Mouse (Mus musculus) heart, postnatal 36 days (tissue): ENCODE data around the gene Micu2. TPM values are rescaled to one million over a fixed set of nuclear protein-coding genes. Genes with fewer than 3 reads are reported as not detected.

Experiments
- DNase-seq, 2 experiments: peaks; one replicate each; pipeline ENCODE4 v3.0.0; 2021 to 2022
- intact Hi-C: fragments of 180-260 bp; cut with DNase I; formaldehyde crosslinking; loops from one replicate; pipeline ENCODE4 v1.15.1; 2025
- total RNA-seq, 2 experiments: library from RNA; stranded (reverse); gene quantifications; 2 replicates each; pipeline ENCODE4 v1.2.3; 2021

The Micu2 gene
- 10 to 100 TPM; 74.9 to 81.6 TPM for total RNA-seq

DNA sequence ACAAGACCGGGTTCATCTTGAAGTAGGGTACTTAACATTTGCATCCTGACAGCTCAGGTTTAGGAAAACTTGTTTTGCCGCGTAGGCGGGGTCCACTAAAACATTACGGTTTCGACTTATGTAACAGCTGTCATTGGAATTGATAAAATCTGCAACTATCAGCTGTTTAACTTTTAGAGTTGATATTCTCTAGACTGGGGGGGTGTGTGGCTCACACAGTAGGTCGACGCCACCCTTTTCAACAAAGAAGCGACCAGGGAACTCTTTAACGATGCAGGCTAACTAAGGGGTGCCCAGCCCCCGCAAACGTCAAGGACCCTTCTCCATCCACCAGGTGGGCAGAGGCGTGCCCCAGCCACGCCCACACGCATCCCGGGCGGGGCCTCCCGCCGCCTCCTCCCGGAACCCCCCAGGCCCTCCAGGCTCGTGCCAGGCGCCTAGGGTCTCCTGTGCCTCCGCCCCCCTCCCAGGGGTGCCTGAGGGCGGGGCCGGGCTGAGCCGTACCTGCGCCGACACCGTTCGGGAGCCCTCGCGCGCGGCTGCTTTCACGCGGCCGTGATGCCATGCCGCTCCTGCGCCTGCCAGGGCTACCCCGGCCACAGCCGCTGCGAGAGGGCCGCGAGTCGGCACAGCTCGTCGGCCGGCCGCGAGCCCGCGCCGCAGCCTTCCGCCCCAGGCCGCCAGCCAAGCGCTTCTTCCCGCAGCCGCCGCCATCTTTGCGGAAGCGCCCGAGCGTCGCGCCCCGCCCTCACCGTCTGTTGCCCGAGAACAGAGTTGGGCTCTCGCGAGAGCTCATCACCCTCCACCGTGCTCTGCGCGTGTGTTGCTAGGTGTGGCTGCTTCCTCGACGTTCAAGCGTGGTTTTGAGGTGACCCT is at the start of gene Micu2:
Gene Micu2 (minus strand): TSS at position 737 of the 876 bp plus-strand sequence.
- intact Hi-C loops: loop anchor here (10.0 kb wide), 1 partner anchor 174 kb away; the partner anchor contains the start of genes Mrpl57 and Ska3
- peak; percentile 81 for DNase-seq

DNA sequence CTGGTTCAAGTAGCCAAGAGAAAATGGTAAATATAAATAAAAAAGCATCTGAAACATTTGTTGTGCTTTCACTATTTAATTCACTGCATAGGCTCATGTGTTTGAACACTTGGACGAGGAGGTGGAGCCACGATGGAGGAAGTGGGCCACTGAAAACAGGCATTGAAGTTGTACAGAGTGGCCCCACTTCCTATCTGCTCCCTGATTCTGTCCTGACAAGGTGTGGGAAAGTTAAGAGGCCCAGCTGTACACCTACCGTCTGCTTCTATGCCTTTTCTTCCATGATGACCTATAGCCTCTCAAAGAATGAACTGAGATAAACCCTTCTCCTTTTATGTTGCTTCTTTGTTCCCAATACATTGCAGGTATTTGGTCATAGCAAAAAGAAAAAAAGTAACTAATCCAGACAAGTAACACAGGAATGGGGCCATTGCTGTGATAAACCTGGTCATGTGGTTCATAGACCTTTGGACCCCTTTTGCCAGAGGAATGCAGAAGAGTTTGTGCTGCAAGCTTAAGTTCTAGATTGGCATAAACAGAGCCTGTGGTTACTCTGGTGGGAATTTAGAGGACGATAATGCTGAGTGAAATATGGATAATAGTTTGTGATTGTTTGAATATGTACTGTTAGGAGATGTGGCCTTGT is 47.7 kb upstream of the Micu2 start:
- no peak for DNase-seq

DNA sequence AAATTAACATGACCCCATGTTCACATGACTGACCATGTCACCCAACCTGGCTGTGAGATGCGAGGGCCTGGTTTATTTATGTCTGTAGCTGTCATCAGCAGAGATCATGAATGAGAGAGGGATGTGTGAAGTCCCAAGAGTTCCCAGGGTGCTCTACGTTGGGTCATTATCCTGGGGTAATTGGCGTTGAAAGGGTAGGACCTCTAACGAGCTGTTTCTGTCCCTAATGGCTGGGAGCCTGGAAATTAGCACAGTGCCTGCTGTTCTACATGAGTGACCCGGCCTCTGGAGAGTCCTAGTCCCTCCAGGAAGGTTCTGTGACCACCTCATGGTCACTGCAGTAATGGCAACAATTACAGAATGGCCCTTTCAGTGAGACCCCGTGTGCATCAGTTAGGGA is 37.1 kb upstream of the Micu2 start:
- no peak for DNase-seq
- intact Hi-C loops: loop anchor here (10.0 kb wide), 2 partner anchors 569 to 759 kb away; no protein-coding TSS in a partner anchor

More for the DNA sequence above, 47.7 kb upstream of the Micu2 start:
- intact Hi-C loops: no loop called here

DNA sequence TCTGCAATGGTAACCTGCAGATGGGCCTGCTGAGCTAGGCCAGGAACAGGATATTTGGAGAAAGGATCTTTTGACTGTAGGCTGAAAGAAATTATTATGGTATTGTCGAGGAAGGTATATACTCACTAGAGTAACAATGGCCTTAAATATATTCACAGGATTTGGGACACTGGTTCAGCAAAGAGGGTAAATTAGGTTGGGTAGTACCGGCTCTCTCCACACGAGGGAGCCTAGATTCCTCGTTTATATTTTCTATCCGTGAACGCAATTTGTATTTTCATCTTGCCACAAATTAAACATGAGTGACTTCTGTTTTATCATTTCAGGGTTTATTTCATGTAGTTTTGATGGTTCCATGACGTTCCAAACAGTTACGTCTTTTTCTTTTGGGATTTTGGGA is 35.5 kb upstream of the Micu2 start:
- peak; percentile 48 to 65 for DNase-seq
- intact Hi-C loops: loop anchor here (1.0 to 10.0 kb wide), 6 partner anchors 343 to 1080 kb away; no protein-coding TSS in a partner anchor

DNA sequence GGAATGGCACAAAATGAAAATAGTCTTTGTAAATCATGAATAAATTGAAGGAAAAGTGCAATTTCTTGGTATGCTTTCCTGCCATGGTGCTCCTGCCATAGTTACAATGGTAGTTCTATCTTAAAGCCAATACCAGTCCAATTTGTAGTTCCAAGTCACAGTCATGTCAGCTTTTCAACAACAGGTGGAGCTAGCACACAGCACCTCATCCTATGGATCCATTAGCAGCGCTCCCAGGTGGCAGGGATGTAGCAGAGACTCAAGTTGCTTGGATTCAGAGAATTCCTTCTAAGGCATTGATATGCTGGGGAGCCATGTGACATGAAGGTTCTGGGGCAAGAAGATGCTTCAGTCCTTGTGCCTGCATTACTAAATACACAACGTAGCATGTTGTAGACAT is 19.8 kb upstream of the Micu2 start:
- no peak for DNase-seq
- intact Hi-C loops: no loop called here

DNA sequence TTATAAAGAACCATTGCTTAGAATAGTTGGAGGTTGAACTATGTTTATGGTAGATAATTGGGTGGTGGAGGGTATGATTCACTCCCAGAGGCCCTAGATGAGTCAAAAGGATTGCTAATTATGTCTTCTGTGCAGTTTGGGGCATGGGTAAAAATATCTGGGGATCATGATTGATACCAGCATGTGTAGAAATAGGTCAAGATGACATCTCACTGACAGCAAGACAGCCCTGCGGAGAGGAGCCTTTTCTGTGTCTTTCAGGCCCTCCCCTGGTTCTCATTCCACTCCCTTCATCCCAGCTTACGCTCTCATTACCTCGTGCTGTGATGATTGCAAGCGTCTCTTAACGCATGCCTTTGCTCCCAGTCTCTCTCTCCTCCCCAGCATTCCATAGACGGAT is 4.8 kb upstream of the Micu2 start:
- intact Hi-C loops: loop anchor here (10.0 kb wide), 1 partner anchor 319 kb away; no protein-coding TSS in a partner anchor
- DNase-seq: no peak

DNA sequence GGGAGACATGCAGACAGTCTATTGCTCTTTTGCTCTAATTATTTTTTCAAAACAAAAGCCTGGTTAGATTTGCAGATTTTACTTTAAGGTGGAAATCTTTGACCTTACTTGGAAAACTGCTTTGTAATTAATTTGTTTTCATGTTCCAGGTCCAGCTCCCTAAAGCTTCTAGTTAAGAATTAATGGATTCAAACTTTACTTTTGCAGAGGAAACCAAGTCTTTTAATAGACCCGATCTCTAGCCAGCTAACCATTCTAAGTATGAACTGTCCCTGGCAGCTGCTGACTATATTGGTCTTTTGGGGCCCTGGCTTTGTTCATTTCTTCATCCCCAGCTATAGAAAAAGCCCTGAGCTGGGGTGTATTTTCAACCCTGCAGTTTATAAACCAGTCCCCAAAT is 3.1 kb upstream of the Micu2 start:
- no peak for DNase-seq
- intact Hi-C loops: loop anchor here (10.0 kb wide), 1 partner anchor 317 kb away; no protein-coding TSS in a partner anchor

DNA sequence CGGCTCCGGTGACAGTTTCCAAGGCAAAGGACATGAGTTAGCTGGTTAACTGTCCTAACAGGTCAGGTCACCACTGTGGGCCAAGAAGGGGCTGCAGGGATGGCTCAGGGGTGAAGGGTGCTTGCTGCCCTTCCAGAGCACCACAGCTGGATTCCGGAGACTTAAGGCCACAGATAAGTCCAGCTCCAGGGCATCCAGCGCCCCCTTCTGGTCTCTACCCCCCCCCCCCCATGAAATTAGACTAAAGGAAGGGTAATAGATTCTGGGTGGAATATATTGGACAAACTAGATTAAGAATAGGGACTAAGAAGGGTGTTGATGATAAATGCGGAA is 306 bp upstream of the Micu2 start:
- no peak for DNase-seq
- intact Hi-C loops: loop anchor here (10.0 kb wide), 1 partner anchor 175 kb away; the partner anchor contains the start of genes Mrpl57 and Ska3

DNA sequence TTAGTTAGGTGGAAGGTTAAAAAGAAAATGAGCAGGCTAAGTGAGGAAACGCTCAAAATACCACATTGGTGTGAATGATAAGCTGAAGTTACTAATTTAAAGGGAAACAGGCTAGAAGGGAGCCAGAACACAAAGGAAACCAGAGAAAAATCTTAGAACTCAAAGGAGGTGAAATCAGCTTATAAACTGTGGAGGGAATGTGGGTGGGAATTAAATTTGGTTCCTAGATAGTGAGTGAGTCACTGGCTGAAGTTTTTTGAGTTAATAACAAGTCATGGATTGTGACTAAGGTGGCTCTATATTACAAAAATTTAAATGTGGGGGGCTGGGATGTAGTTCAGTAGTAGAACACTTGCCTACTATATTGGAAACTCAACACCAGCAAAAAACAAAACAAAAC is 1.6 kb downstream of the Micu2 start:
- DNase-seq: no peak
- intact Hi-C loops: loop anchor here (10.0 kb wide), 1 partner anchor 173 kb away; the partner anchor contains the start of genes Mrpl57 and Ska3

DNA sequence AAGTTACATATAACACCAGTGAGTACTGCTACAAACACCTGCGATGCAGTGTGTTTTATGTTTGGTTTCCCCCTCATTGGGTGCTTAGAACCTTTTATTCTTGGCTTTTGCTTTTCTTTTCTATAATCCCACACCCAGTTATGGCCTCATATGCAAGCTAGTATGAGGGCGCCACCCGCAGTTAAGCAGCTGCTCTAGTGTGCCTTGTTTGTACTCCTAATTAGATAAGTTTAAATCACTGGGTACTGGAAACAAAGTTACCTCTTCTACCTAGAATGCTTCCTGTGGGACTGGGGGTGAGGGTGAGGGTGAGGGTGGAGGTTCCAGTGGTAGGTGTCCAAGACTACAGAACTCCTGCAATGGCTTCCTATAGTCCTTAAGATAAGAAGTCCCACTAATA is 2.9 kb downstream of the Micu2 start:
- intact Hi-C loops: loop anchor here (10.0 kb wide), 1 partner anchor 171 kb away; the partner anchor contains the start of genes Mrpl57 and Ska3
- DNase-seq: no peak

DNA sequence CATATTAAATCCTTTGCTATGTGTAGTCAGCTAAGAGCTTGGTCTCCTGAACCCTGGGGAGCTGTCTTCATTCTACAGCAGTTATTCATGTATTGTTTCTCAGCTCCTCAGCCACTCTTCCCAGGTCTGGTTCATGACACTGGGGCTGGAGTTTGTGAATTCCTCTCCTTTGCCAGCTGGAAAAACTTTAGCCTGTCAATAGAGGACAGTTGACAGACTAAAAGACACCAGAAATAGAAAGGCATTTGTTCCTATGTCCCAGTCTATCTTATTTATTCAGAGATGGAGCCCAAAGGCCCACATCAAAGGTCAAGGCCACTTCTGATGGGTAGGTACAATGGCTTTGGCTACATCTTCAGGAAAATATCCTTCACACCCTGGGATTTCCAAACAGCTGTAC is 7.3 kb downstream of the Micu2 start:
- DNase-seq: no peak
- intact Hi-C loops: loop anchor here (10.0 kb wide), 1 partner anchor 167 kb away; the partner anchor contains the start of genes Mrpl57 and Ska3

DNA sequence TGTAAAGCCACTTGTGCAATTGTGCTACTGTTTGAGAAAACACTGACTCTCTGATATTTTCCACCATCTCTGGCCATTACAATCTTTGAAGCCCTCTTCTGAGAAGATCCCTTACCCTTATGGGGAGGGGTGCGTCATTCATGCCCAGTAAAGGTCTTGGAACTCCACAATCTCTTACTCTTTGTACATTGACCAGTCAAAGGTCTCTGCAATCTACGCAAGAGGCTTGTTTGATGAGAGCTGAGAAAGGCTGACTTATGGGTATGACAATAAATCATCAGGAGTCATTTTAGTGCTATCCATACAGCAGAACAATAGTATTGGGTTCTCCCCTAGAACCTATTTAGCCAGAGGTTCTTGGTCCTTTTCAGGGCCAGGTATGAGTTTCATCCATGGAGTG is 9.9 kb downstream of the Micu2 start:
- intact Hi-C loops: no loop called here
- no peak for DNase-seq

DNA sequence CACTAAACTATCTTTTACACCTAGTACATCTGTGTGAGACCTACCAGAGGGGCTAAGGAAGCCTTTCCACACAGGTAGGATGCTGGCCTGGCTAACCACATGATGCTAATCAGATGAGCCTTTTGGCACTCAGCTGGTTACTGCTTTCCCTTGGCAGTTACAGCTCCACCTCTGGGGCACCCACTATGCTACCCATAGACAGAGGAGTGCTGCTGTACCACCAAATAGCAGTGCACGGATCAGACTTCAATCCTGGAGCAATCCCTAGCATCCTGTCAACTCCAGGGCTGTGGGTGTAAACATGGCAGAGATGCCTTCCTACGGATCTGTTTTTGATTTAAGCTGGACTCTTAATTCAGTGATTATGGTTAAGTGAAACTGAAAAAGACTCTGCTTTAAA is 13.3 kb downstream of the Micu2 start:
- intact Hi-C loops: no loop called here

DNA sequence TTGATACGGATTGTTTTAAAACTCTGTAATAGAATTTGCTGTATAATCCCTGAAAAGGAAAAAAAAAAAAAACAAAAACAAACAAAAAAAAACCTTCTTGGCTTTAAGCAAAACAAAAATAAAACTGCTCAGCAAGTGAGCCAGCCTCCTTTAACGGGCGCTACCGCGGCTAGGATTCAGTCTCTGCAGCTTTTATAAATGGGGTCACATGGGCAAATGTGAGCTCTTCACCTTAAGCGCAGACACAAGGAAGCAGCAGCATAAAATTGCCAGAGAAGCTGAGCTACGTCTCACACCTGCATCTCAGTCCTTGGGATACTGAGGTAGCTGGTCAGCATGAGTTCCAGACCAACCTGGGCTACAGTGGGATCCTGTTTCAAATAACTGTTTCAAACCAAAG is 16.6 kb downstream of the Micu2 start:
- intact Hi-C loops: no loop called here
- no peak for DNase-seq

More for the DNA sequence above, 13.3 kb downstream of the Micu2 start:
- DNase-seq: no peak

DNA sequence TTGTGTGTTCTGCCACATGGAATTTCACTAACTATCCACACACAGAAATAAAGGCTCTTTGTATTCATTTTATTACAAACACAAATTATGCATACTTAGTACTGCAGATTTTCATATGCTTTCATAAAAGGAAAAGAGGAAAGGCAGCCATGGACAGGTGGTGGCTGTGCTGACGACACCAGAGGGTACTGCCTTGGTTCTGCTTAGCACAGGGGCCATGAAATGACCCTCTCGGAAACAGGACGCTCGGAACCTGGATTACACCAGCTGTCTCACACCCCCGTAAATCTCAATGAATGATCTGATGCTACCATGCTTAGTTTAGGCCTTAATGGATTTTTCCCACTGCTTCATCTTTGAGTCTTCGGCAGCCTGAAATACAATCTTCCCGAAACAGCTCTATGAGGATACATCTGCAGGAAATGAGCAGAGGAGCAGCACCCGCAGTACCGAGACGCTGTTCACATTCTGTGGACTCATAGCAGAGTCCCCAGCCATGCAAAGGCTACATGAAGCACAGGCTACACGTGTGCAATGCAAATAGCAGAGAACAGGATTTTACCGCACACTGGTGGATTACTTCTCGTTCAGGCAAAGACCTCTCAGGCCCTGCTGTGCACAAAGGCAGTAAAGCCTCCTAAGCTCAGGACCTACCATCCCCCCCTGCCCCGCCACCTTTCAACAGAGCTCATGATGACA is 17.2 kb downstream of the Micu2 start:
- DNase-seq: no peak

DNA sequence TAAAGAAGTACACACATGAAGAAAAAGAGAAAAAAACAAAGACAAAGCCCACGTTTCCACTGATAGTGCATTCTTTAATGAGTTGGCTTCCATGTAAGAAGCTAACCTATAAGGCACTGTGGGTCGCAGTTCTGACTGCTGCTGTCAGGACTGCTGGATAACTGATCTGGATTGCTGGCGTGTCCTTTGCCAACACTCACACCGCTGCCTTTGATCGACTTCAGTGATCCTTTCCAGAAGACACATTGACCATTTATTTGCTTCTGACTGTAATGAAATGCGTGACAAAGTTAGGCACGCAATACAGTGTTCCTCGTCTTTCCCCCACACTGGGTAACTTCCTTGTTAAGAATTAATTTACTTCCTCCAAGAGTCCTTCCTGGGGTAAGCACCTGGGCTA is 18.3 kb downstream of the Micu2 start:
- intact Hi-C loops: no loop called here
- DNase-seq: no peak

More for the DNA sequence above, 17.2 kb downstream of the Micu2 start:
- intact Hi-C loops: no loop called here

DNA sequence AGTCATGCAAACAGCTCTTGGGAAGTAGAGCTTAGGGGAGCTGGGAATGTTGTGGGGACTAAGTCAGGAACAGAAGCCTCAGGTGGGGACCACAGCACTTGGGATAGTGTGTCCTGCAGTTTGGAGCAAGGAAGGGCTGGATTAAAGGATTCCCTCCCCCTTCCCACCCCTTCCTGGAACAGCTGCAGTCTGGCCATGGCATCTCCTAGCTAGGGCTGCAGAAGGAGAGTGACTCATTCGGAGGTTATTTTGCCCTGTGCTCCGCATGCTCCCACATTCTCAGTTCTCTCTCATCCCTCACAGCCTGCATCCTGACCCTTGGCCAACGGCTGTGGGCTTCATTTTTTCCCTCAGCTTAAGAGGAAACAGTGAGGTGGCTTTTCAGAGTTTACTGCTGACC is 18.9 kb downstream of the Micu2 start:
- intact Hi-C loops: no loop called here
- DNase-seq: peak in 1 of 2 experiments; percentile 15

DNA sequence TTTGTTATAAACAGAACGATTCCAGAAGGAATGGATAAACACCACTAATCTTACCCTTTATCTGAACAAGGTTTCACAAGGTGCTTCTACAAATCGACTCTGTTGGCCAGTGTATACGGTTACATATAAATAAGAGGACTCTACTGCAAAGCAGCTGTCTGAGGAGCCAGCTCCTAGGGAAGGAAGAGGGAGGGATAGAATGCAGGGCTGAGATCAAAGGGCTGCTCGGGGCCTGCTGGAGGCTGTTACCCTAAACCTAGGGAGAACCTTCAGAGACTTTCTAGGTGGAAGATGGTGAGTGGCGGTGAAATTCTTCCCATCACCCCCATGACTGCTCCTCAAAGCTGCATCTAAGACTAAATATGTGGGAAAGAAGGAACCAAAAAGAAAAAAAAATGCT is 20.9 kb downstream of the Micu2 start:
- no peak for DNase-seq
- intact Hi-C loops: no loop called here

DNA sequence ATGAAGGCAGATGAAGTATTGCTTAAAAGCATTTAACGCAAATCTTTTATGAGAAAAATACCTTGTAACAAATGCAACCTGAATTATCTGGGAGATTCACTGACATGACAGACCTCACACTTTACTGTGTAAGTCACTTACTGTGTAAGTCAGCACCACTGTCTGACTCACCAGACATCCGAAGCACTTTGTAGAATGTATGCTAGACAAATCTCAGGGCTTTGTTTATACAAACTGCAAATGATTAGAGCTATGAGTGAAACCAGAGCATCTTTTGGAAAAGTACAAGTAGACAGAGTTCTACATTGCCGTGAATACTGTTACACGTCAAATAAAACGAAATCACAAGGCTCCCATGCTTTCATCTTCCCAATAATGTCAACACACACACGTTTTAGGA is 23.4 kb downstream of the Micu2 start:
- no peak for DNase-seq
- intact Hi-C loops: no loop called here

DNA sequence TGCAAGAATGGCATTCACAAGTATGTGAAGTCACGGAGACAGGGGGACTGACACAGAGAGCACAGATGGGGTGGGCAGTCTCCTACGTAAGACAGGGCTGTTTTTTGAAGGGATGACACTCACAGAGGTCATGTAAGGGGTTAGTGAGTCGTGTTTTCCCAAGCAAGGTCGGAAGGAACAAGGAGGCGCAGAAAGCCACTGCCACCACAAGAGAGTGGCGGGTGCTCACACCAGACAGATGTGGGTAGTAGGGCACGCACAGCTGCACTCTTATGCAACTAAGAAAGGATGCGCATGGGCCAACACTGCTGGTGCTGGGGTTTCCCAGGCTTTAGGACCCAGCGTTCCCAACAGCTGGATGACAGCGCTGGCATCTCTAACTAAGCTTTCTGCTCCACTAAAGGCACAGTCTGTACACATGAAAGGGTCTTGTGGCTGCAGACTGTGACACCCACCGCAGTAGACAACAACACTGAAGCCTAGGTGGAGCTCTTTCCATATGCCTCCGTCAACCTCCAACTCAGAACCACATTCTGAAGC is 27.0 kb downstream of the Micu2 start:
- intact Hi-C loops: no loop called here
- no peak for DNase-seq

DNA sequence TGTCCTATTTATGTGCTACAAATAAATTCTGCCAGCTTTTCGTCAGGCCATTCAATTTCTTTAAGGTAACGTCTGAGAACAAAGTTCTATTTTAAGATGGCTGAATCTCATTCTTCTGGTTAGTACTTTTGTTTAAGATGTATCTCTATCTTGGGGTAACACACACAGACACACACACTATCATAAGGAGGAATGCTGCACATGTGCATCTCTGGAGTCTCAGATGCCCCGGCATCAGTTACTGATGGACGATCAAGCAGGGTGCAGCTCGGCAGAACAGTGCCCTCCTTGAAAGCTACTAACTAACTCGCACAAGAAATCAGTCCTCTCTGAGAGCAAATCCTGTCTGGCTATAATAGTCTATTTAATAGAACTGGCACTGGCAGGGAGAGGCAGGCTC is 30.2 kb downstream of the Micu2 start:
- intact Hi-C loops: no loop called here
- no peak for DNase-seq
